Mouse (Mus musculus): ENCODE measurements around the gene Itgav. TPM values are rescaled to one million over a fixed set of nuclear protein-coding genes. Genes with fewer than 3 reads are reported as not detected.

Gene Itgav
- polyA plus RNA-seq (2017; shearing (Covaris generic)) = 58.9 TPM

GRCm38 (mm10) chr2:83723921-83724826, at the start of gene Itgav:
Gene Itgav, plus strand, starts transcription at chr2:83724397.

GRCm38 (mm10) chr2:83812483-83813272, 88.5 kb downstream of the Itgav start, which contains the start of gene Fam171b:
Gene Fam171b, plus strand, starts transcription at chr2:83812636.

Other genes starting within 250 kb of the Itgav start
- 129 TPM for gene Zc3h15, start 80.0 kb upstream of the Itgav start, polyA plus RNA-seq (2017; shearing (Covaris generic))
- gene Fam171b, start 88.2 kb downstream of the Itgav start, polyA plus RNA-seq (2017; shearing (Covaris generic)) = 0.37 TPM
- gene Zswim2, start 216.8 kb downstream of the Itgav start, polyA plus RNA-seq (2017; shearing (Covaris generic)) = not detected
- gene Gm13698, start 231.3 kb downstream of the Itgav start, polyA plus RNA-seq (2017; shearing (Covaris generic)) = not detected
- gene Gm13693, start 237.1 kb downstream of the Itgav start, polyA plus RNA-seq (2017; shearing (Covaris generic)) = not detected
- not detected for gene Gm13695, start 242.9 kb downstream of the Itgav start, polyA plus RNA-seq (2017; shearing (Covaris generic))
- not detected for gene Gm13696, start 248.7 kb downstream of the Itgav start, polyA plus RNA-seq (2017; shearing (Covaris generic))

All from CD4-positive, CD25-positive, alpha-beta regulatory T cell (primary cell).